Mouse (Mus musculus) cerebellum, postnatal 36 days (tissue): ENCODE data around the gene Gm10073.

Source experiments
- DNase-seq, 2 experiments: peaks; one replicate each; pipeline ENCODE4 v3.0.0; 2021 to 2022; ENCODE audit warnings: mixed read lengths in 2 of 2

Gm10073 gene

DNA sequence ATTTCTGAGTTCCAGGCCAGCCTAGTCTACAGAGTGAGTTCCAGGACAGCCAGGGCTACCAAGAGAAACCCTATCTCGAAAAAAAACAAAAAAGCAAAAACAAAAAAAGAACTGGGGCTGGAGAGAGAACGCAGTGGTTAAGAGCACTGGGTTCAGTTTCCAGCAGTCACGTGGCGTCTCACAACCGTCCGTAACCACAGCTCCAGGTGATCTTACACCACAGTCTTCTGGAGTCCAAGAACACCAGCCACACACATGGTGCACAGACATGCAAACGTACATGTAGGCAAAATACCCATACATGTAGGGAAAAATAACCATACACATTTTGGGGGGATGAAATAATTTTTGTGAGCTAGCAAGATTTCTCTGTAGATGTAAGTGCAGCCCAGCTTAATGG is 26.5 kb downstream of the Gm10073 start:
- DNase-seq = no peak

DNA sequence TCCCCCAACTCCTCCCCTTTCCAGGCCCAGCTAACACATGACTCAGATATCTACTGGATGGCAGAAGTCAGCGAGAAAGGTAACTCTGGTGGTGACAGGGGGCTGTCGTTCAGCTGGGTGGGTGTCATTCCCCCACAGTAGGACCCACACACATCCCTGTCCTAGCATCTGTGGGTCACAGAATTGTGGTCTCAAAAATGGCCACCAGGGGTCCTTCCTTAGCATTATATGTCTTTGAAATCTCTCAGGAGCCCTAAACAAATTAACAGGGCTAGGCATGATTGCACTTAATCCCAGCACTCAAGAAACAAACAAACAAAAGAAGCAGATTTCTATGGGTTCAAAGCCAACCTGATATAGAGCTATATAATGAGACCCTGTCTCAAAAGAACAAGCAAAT is 28.1 kb downstream of the Gm10073 start:
- no peak for DNase-seq

DNA sequence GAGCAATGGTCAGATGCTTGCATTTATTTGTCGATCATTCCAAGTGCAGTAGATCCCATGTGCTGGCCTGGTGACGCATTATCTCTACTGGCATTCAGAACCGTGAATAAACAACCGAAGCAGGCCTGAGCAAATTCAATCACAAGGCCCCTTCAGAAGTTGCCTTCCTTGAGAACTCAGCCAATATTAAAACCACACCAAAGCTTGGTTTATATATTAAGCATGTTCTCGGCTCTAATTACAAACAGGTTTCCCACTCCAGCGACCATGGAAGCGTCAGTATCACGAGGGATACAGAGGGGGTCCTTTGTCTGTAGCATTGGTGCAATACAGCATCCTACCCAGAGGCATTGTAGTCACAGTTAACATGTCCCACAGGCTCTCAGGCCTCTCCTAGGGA is 30.2 kb downstream of the Gm10073 start:
- DNase-seq = no peak

DNA sequence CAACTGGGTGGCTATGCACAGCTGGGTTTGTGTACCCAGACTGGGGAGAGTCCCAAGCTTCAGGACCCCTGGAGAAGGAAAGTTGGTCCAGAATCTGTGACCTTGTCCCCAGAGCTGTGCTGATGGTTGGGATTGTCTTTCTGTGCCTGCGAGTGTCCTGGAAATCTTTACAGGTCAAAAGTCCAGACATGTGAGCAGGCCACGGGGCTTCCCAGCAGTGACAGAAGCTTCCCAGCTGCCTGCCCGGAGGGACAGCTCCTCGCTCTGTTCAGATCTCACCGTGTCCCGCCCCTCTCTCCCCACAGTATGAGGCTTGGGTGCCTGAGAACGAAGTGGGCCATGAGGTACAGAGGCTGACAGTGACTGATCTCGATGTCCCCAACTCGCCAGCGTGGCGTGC is 32.3 kb downstream of the Gm10073 start:
- no peak for DNase-seq

DNA sequence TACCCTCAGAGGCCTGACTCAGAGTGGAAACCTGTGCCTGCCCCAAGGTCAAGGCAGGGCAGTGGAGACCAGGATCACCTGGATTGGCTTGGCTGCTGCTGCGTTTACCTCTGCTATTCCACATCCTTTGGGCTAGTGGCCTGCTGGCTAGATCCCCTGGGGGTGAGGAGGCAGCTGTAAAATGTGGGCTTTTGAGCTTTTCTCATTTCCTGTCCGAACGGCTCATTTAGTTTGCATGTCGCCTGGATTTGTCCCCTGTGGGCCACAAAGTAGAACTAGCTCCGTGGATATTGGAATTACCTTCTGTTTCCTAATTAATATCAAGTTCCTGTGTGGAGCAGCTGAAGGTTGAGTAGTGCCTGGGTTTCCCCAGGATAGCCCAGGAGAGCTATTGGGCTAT is 34.1 kb downstream of the Gm10073 start:
- no peak for DNase-seq

DNA sequence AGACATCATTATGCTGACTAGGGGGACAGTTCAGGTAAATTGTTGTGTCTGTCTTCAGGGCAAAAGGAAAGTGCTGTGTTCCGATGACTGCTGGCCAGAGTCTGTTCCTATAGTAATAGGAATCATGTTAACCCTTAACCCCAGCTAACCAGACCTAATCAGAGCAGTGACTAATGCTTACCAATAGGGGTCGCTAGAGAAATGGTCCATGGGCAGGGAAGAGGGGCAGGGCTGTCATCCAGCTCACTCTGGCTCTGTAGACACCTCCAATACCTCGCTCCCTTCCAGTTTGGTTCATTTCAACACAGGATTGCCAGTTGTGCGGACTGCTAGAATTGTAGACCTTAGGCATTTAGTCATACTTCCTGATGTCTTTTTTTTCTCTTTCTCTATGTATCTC is 37.8 kb downstream of the Gm10073 start:
- no peak for DNase-seq

DNA sequence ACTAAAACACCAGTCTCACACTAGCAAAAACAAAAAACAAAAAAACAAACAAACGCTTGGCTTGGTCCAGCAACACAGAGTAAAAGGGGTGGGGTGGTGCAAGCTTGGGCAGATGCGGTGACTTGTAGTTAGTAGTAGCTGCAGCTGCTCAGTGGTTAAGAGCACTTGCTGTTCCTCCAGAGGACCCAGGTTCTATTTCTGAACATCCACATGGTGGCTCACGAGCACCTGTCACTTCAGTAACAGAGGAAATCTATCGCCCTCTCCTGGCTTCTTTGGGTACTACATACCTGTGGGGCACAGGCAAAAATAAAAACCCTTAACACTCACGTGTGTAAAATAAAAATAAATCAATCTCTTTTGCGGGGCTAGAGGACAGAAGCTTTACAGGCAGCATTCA is 38.8 kb downstream of the Gm10073 start:
- peak; percentile 13 to 31 for DNase-seq

DNA sequence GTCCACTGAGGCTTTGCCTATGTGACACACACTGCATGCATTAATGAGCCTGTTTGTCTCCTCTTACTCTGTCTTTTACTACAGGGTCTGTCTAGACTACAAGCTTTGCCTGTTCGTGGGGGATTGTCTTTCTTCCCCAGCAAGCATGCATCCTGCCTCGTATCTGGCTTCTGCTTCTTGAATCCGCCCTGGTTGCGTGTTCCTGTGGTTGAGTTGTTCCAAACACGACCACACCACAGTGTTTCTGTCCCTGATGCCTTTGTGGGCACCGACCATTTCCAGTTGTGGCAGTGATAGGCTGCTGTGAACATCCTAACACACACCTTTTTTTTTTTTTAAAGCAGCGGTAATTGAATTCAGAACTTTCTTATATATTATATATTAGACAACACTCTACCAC is 39.6 kb downstream of the Gm10073 start:
- no peak for DNase-seq

DNA sequence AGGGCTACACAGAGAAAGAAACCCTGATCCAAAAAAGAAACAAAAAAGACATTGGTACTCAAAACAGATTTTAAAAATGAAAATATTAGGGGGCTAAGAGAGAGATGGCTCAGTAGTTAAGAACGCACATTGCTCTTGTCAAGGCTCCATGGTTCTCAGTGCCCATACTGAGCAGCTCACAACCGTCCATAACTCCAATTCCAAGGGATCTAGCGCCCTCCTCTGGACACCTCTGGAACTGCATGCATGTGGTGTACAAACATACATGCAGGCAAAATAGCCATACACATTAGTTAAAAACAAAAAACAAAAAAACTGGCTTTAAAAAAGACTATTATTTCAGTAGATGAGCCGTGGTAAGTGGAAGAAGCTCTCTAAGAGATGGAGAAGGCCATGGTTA is 42.7 kb downstream of the Gm10073 start:
- DNase-seq = no peak

DNA sequence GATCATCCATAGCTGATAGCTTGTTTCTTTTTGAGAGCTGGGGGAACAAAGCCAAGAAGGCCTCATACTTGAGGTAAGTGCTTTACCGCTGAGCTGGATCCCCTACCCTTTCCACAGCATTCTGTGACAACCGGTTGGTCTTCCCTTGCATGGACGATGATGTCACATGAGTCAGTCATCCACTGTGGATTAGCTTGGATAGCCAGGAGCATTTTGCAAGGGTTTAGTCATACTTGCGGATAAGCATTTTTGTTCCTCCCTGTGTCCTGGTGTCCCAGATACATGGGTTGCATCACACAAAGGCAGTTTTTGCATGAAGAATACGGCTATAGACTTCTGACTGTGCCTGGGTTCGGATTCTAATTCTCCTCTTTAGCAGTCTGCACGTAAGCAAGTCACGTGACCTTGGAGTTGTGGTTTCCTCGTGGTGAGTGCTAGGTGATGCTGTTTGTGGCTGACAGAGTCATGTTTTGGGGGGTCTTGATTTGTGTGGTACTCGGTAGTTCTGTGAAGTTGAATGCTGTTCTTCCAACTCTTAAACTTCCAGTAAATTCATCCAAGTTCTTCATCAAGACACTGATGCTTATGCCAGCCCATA is 43.3 kb downstream of the Gm10073 start:
- DNase-seq = no peak

DNA sequence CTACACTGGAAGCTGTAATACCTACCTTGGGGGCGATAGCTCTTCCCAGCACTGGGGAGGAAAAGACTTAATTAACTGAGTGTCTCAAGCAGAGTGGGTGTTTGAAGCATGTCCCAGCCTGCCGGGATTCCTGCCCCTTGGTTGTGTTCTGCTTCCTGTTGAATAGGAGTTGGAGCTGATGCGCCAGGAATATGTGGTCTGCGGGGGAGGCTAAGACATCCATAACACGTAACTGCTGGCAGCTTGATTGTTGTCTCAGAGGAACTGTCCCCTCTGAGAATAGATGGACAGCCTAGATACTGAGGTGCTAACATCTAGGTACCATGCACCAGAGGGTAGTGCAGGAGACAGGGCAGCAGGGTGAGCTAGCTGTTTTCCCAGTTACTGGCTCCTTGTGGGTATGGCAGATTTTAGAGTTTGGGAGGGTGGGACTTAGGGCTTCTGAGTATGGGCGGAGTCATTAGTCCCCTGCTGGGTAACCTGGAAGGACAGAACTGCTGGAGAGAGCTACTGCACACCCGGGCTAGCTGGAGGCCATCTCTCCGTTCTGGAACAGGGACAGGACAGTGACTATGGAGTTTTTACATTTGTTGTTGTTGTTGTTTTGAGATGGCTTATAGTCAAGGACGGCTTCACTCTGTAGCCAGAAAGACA is 44.5 kb downstream of the Gm10073 start:
- DNase-seq = no peak

DNA sequence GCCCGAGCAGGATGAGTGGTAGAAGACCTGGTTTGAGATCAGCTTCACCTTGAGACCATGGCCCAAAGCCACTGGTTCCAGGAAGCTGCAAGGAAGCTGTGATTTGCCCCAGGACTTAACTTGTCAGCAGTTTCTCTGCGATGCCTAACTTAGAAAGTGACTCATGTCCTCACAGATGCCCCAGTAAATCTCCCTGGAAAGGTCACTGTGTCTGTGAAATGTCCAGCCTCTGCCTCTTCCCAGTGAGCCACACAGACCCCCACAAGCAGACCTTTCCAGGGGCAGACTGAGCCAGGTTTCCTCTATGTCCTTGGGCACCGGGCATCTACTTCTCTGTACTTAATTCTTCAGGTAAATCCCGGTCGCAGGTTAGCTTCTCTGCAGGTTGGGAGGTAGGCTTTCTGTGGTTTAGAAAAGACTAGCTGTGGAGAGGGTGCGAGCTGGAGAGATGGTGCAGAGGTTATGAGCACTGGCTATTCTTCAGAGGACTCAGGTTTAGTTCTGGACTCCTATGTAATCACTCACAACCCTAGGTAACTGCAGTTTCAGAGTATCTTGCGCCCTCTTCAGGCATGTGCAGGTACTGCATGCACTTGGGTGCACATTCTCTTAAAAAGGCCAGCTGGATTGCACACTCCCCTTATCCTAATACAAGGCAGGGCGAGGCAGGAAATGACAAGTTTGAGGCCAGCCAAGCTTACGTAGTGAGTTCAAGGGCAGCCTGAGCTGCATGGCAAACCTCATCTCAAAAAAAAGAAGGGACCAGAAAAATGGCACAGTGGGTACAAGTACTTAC is 45.8 kb downstream of the Gm10073 start:
- DNase-seq = no peak

DNA sequence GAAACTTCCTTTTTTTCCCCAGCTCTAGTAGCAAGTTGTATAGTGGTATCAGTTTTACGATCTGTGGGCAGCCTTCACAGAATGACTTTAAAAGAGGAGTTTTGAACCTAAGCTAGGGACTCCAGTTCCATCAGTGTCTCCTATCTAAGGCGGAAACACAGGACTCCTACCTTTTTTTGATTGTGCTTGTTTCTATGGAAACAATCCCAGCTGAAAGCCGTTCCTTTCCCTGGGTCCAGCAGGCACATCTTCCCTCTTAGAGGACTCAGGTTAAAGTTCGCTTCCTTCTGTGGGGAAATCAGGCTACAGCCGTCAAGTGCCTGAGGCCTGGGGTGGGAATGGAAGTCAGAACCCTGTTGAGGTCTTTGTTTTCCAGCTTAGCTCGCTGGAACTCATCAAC is 46.5 kb downstream of the Gm10073 start:
- no peak for DNase-seq
